Mouse (Mus musculus) C2C12 (cell line): ENCODE measurements around the gene Gm20388.

Experiments
- CEBPB ChIP-seq: IDR thresholded peaks from one replicate; pipeline ENCODE4 v1.6.1; 2011; ENCODE audit warnings: low read depth, mild to moderate bottlenecking, control low read depth, moderate library complexity
- CTCF ChIP-seq: IDR thresholded peaks from one replicate; pipeline ENCODE4 v1.5.1; 2011; ENCODE audit not compliant: control insufficient read depth, insufficient read depth, insufficient read length
- MAX ChIP-seq: IDR thresholded peaks from one replicate; pipeline ENCODE4 v1.6.1; 2011; ENCODE audit warnings: mild to moderate bottlenecking, control low read depth
- MYOD1 ChIP-seq: IDR thresholded peaks from one replicate; pipeline ENCODE4 v1.6.1; 2011; ENCODE audit warnings: low read depth; ENCODE audit not compliant: control insufficient read depth, insufficient read length
- MYOG ChIP-seq: IDR thresholded peaks from one replicate; pipeline ENCODE4 v1.6.1; 2011; ENCODE audit not compliant: control insufficient read depth, insufficient read length; ENCODE audit errors: extremely low read depth
- USF1 ChIP-seq: IDR thresholded peaks from one replicate; pipeline ENCODE4 v1.6.1; 2011; ENCODE audit warnings: low read depth, mild to moderate bottlenecking, control low read depth, moderate library complexity

DNA sequence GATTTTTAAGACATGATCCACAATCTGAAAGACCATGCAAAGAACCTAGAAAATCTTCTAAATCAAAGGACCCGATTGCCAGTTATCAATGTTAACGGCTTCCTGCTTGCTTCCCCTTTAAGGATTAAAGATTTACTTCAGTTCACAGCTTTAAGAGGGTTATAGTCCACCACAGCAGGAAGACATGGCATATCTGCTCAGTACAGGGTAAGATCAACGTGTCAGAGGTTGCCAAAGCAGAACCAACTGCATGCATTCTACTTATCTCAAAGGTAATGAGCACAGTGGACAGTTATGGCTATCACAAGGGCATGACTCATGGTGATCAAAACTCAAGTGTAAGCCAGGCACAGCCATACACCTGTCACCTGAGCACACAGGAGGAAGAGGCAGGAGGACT lies 3078.3 kb downstream of the Gm20388 start:
- TF ChIP-seq CTCF: no peak
- no peak for TF ChIP-seq USF1
- no peak for TF ChIP-seq MAX
- no peak for TF ChIP-seq CEBPB
- no peak for TF ChIP-seq MYOG
- TF ChIP-seq MYOD1: no peak
